Comparison of ENCODE assay signal across 8 mouse cellular contexts in genomic region chr13:78203348-78204061, GRCm38 (mm10). TPM values are rescaled to one million over a fixed set of nuclear protein-coding genes. Genes with fewer than 3 reads are reported as not detected.
DNase-seq lines count a peak whose midpoint lies in the region; ATAC-seq and TF ChIP-seq lines count a peak whose summit lies in the region.

No protein-coding gene starts in this region.

- no peaks in the 10 kb centered on the region for H3K9me3 ChIP-seq in megakaryocyte, embryonic 14.5 days
- H3K9me3 ChIP-seq in forebrain, embryonic 16.5 days (ENCODE audit: control insufficient read depth, low read length) = no peaks in the 10 kb centered on the region
- no peaks in the 10 kb centered on the region for H3K9me3 ChIP-seq in intestine, postnatal 0 days (ENCODE audit: control insufficient read depth)
- H3K9me3 ChIP-seq in liver, embryonic 16.5 days (replicated peaks; ENCODE audit: control insufficient read depth, low read length) = no peaks in the 10 kb centered on the region

- peak overlapping the region; percentile 78 for H3K4me3 ChIP-seq in megakaryocyte, embryonic 14.5 days (replicated peaks)
- peak overlapping the region; percentile 74 for H3K4me3 ChIP-seq in forebrain, embryonic 16.5 days (replicated peaks; ENCODE audit: low read length)
- H3K4me3 ChIP-seq in intestine, postnatal 0 days (ENCODE audit: low read depth, low read length) = peak overlapping the region; percentile 42
- peak overlapping the region; percentile 38 for H3K4me3 ChIP-seq in liver, embryonic 16.5 days (ENCODE audit: low read depth, low read length)

- peak overlapping the region; percentile 47 for H3K4me2 ChIP-seq in forebrain, embryonic 16.5 days (ENCODE audit: low read length)
- H3K4me2 ChIP-seq in intestine, postnatal 0 days (replicated peaks; ENCODE audit: low read depth) = peak overlapping the region; percentile 86
- peak overlapping the region; percentile 24; the same call in 1 of the 2 replicates for H3K4me2 ChIP-seq in liver, embryonic 16.5 days (ENCODE audit: low read depth, low read length)

- H3K27me3 ChIP-seq in megakaryocyte, embryonic 14.5 days (replicated peaks) = peaks cover 88% of the 10 kb centered on the region
- no peaks in the 10 kb centered on the region for H3K27me3 ChIP-seq in forebrain, embryonic 16.5 days (replicated peaks; ENCODE audit: control insufficient read depth, insufficient read depth, low read length)
- peaks cover 69% of the 10 kb centered on the region for H3K27me3 ChIP-seq in intestine, postnatal 0 days (replicated peaks; ENCODE audit: control insufficient read depth, insufficient read depth, low read length)
- H3K27me3 ChIP-seq in liver, embryonic 16.5 days (ENCODE audit: control insufficient read depth, insufficient read depth, low read depth, low read length) = peaks cover 81% of the 10 kb centered on the region

- peak overlapping the region; percentile 85 for H3K9ac ChIP-seq in forebrain, embryonic 16.5 days (replicated peaks; ENCODE audit: low read depth, low read length)
- peak overlapping the region; percentile 23; the same call in 1 of the 2 replicates for H3K9ac ChIP-seq in intestine, postnatal 0 days (ENCODE audit: low read depth, low read length)
- H3K9ac ChIP-seq in liver, embryonic 16.5 days (ENCODE audit: low read depth, low read length) = no peak overlapping the region

- WGBS in forebrain, embryonic 16.5 days = under 1% methylated on average over 34 of the region's 37 CpGs
- 2% methylated on average over 37 of the region's 37 CpGs for WGBS in intestine, postnatal 0 days
- whole genome bisulfite sequencing in liver, embryonic 16.5 days (ENCODE audit: insufficient replicate concordance) = under 1% methylated on average over 36 of the region's 37 CpGs

- TF ChIP-seq CTCF in intestine, postnatal 0 days (IDR thresholded peaks at IDR 0.05; ENCODE audit: low read depth) = peak; percentile 58

- H3K36me3 ChIP-seq in megakaryocyte, embryonic 14.5 days (replicated peaks; ENCODE audit: low read length) = no peaks in the 10 kb centered on the region
- no peaks in the 10 kb centered on the region for H3K36me3 ChIP-seq in forebrain, embryonic 16.5 days (ENCODE audit: control insufficient read depth, insufficient read depth)
- no peaks in the 10 kb centered on the region for H3K36me3 ChIP-seq in intestine, postnatal 0 days (ENCODE audit: control insufficient read depth, insufficient read depth)
- no peaks in the 10 kb centered on the region for H3K36me3 ChIP-seq in liver, embryonic 16.5 days (ENCODE audit: control insufficient read depth, insufficient read depth)

- DNase-seq in cerebellum, adult 11-12 months = peak; percentile 83
- peak; percentile 85 to 90 for DNase-seq in right cerebral cortex, postnatal 10 days (ENCODE audit: low spot score in 2 of 2)

- H3K4me1 ChIP-seq in megakaryocyte, embryonic 14.5 days = peaks cover 45% of the 10 kb centered on the region
- H3K4me1 ChIP-seq in forebrain, embryonic 16.5 days (replicated peaks; ENCODE audit: control insufficient read depth, insufficient read depth, low read length) = peaks cover 12% of the 10 kb centered on the region
- no peaks in the 10 kb centered on the region for H3K4me1 ChIP-seq in intestine, postnatal 0 days (replicated peaks; ENCODE audit: control insufficient read depth, insufficient read depth, low read length)
- H3K4me1 ChIP-seq in liver, embryonic 16.5 days (ENCODE audit: control insufficient read depth, low read depth, low read length) = no peaks in the 10 kb centered on the region; the same call in 1 of the 2 replicates

- peak overlapping the region; percentile 97 for H3K27ac ChIP-seq in forebrain, embryonic 16.5 days (ENCODE audit: low read length)
- H3K27ac ChIP-seq in intestine, postnatal 0 days (ENCODE audit: low read depth, low read length) = peak overlapping the region; percentile 21
- H3K27ac ChIP-seq in liver, embryonic 16.5 days (ENCODE audit: low read length) = no peak overlapping the region

- ATAC-seq in megakaryocyte, adult 5-6 weeks (ENCODE audit: poor library complexity, severe bottlenecking) = no peak
- peak; percentile 58 for ATAC-seq in forebrain, embryonic 16.5 days
- no peak for ATAC-seq in intestine, postnatal 0 days
- peak; percentile 49 for ATAC-seq in liver, embryonic 16.5 days (ENCODE audit: low read depth)
- no peak for ATAC-seq in activated CD4-positive, CD25-positive, alpha-beta regulatory T cell, adult 4 months

RNA-seq across cellular contexts. Expression of gene Nr2f1, which starts 3.9 kb away (rescaled TPM):
- polyA plus RNA-seq in megakaryocyte, embryonic 14.5 days (2012; ENCODE audit: insufficient read depth, low replicate concordance) = not detected in 2 replicates
- not detected in 2 replicates for total RNA-seq in megakaryocyte, adult 5-6 weeks (2015)
- not detected in 2 replicates for total RNA-seq in megakaryocyte, adult 5-6 weeks (2017)
- polyA plus RNA-seq in forebrain, embryonic 16.5 days (2015; fragmentation: Nextera tagmentation; extraction: Ambion mirVana) = 70.2 and 71.1 TPM in 2 replicates
- polyA plus RNA-seq in intestine, postnatal 0 days (2015; fragmentation: Nextera tagmentation; extraction: Ambion mirVana) = 0.82 and 1.0 TPM in 2 replicates
- polyA plus RNA-seq in liver, embryonic 16.5 days (2015; fragmentation: Nextera tagmentation; extraction: Ambion mirVana) = 0.15 and 0.17 TPM in 2 replicates
- not detected for polyA plus RNA-seq in activated CD4-positive, CD25-positive, alpha-beta regulatory T cell, adult 4 months (2017; shearing (Covaris generic))

Comparison
In these comparisons a context has a peak if more than half of its experiments do, and no peak if none do; other contexts are left out.
1. ATAC-seq: peak in forebrain, embryonic 16.5 days (single experiment) and liver, embryonic 16.5 days (single experiment); none in megakaryocyte, adult 5-6 weeks (single experiment), intestine, postnatal 0 days (single experiment) and activated CD4-positive, CD25-positive, alpha-beta regulatory T cell, adult 4 months (single experiment).
2. H3K4me2 ChIP-seq: peak in every context shown above with its lines; median percentile 86 in intestine, postnatal 0 days; 47 in forebrain, embryonic 16.5 days; 24 in liver, embryonic 16.5 days.
3. RNA of gene Nr2f1, which starts 3.9 kb away (polyA plus RNA-seq): 70.2 to 71.1 TPM in forebrain, embryonic 16.5 days; 0.82 to 1.0 TPM in intestine, postnatal 0 days, 0.15 to 0.17 TPM in liver, embryonic 16.5 days, not detected in activated CD4-positive, CD25-positive, alpha-beta regulatory T cell, adult 4 months and not detected in megakaryocyte, embryonic 14.5 days; every median in the first group is over 10 times any median in the second.
4. Peak in every context shown above with its lines, with median percentiles within 50 percentile points of each other: H3K4me3 ChIP-seq.